Mouse (Mus musculus) retina, postnatal 1 day (tissue): ENCODE data around the gene Mrpl12.
A peak's percentile ranks its signal among the peaks of the same experiment; 100 is the strongest.

Experiments
- DNase-seq: peaks from one replicate; pipeline ENCODE4 v3.0.0-alpha.2; 2012

Gene Mrpl12

DNA sequence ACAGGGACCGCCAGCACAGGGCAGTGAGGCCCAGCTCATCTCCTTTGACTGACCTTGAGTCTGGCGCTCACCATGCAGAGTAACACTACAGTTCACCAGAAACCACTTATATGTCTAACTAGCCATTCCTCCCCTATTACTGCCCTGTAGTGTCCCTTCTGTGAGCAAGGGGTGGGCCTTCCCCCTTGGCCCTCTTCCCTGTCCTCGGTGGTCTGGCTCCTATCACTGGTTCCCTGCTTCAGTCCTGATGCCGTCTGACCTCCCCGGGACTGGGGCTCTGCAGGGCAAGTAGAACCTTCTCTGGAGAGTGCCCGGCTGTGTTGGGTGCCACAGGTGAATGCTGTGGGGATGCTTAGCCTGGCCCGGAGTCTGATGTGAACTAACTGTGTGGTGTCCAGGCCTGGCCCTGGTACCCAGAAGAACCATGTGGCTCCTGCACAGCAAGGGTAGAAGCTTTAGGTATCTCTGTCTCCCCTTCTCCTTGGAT lies 922 bp upstream of the Mrpl12 start:
- no peak for DNase-seq

DNA sequence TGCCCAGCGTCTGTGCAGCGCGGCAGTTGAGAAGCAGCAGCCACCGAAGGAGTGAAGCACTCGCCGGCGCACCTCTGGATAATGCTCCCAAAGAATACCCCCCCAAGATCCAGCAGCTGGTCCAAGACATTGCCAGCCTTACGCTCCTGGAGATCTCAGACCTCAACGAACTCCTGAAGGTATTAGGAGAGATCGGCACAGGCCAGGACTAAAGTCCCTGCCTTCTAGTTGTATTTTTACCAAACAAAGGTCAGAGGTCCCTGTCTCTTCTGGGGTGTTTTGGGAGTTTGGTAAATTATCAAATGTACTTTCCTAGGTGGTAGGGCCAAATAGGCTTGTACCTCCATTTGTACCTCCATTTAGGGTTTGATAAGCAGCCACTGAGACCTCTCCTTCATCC lies 838 bp downstream of the Mrpl12 start:
- no peak for DNase-seq

DNA sequence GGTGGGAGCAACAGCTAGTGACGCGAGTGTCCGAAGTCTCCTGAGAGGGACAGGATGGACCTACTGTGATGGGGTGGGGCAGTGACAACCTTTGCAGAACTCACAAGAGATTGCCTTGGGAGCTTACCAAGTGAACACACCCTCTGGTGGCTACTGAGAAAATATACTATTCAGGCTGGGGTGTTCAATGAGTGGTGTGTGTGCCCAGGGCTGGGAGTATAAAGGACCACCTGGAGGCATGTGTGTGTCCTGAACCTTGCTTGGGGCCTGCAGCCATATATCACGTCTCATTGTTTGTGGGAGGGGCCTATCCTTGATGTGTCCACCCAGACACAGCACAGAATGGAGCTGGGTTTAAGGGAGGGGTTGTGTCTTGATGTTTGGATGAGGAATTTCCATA lies 4.1 kb downstream of the Mrpl12 start:
- DNase-seq: no peak

DNA sequence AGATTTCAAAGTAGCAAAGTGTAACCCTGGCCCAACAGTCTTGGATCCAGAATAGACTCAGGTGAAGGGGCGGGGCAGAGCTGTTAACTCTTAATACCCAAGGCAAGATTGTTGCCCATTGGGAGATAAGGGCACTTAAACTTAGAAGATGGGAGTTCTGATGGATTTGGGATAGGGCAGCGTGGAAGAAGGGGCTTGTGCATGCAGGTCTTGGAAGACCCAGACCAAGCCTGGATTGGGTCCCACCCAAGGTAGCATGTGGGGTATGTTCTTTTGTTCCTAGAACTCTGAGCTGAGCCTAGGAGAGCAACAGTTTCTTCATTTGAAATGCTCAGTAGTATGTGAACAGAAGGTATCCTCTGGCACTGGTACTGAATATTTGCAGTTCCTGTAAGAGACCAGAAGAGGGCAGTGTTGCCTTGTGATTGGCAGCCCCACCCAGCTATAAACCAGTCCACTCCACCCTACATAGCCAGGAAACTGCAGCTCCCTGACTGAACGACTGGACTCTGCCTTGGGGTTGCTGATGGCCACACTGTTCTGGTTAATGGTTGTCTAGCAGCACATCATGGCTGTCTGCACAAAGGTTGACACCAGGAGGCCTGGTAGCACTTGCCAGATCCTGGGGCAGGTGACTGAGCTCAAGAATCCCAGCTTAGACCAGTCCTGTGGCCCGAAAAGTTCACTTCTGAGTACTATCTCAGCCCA lies 4.8 kb downstream of the Mrpl12 start:
- peak; percentile 89 for DNase-seq

DNA sequence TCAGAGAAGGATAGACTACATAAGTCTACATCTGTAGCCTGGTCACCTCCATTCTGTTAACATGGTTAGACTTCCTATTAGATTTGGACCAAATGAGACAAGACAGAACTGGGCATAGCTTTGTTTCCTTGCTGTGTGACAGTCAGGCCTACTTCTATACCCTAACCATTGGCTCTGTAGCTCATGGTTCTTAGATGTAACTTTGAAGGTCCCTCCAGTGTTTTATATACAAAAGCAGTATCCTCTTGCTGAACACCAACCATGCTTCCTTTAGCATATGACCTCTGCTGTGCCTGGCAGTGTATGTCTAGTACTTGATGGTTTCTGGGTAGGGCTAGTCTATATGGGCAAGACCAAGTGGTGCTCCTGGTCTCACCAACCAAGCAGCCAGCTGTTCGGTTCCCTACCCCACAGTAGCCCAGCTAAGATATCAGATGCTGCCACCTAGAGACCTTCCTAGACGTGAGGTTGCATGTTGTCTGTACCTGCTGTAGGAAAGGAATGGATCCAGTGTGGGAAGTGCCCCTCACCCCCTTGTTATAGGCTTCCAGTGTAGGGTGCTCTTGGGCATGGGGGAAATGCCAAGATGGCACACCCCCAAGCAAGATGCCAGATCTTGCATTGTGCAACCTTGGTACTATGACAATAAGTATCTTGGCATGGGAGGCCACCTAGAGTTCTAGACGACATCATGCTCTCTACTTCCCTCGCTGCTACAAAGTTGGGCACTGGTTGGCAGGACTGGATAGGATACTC lies 6.1 kb downstream of the Mrpl12 start:
- no peak for DNase-seq

DNA sequence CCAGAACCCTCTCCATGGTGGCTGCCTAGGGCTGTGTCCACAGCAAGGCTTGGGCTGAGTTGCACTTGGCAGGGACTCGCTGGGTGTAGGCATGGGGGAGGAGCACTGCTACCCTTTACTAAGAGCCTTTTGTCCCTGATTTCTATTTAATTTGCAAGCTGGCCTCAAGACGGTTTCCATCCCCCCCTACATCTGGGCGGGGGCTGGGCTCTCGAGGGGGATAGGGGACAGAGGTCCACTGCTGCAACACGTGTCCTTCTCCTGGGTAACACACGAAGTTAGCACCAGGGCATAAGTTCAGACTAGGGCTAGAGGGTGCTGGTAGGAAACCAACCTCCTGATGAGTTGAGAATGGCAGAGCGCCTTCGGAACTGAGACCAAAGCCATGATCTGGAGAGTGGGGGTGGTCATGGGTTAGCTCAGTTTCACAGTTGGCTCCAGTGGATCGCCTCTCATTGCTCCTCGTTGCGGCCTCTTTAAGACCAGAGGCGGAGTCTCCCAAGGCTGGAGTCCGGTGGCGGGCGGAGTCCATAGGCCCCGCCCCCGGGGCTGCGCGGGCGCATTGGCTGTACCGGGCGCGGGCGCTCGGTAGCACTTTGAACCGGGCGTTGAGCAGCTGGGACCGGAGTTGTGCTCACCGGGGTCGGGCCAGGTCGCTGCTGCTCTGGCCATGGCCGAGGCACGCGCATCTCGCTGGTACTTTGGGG lies 7.1 kb downstream of the Mrpl12 start, which contains the start of gene Slc25a10:
Gene Slc25a10, plus strand, starts transcription at position 524 of the 707 bp plus-strand sequence.
- peak; percentile 93 for DNase-seq

DNA sequence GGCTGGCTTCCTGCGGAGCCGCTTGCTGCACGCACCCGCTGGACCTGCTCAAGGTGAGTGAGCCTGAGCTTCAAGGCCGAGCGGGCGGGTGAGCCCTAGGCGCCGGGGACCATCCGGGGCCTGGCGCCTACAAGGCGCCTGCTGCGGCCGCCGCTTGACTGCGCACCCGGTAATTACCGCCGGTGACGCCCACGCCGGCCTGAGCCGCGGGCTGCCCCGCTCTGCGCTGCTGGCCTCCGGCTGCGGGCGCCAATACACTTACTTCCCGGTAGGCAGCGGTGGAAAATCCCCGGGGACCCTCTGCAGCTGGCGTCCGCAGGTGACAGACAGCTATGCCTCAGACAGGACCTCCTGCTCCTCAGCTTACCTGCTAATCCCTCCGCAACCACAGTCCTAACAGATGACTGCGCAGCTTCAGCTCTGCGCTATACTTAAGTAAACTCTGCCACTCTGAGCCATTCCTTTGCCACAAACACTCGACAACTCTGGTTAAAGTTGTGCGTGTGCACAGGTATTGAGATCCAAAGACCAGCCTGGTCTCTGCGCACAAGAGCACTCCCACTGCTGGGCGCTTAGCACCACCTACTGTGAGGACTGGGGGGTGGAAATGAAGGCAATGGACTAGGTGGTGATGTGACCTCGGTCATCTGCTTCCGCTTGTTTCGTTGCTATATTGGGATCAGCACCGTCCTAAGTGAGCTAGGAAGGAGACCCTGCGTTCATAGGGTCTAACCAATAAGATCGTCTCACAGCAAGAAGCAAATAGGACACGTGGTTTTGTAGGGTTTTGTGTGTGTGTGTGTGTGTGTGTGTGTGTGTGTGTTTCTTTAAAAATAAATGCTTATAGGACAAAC lies 7.8 kb downstream of the Mrpl12 start:
- peak; percentile 57 for DNase-seq

DNA sequence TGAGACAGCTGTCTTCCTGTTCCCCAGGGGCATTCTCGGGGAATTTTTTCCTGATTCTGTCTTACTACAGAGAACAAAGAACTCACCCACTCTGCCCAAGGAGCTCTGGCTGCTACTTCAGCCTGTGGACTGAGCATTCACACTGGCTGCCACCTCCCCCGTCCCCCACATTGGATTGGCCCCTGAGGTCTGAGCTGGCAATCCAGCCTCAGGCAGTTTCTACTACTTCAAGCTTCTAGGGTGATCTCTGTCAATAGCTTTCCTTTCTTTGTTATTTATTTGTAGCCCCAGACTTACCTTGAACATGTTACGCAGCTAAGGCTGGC lies 8.4 kb downstream of the Mrpl12 start:
- DNase-seq: no peak

DNA sequence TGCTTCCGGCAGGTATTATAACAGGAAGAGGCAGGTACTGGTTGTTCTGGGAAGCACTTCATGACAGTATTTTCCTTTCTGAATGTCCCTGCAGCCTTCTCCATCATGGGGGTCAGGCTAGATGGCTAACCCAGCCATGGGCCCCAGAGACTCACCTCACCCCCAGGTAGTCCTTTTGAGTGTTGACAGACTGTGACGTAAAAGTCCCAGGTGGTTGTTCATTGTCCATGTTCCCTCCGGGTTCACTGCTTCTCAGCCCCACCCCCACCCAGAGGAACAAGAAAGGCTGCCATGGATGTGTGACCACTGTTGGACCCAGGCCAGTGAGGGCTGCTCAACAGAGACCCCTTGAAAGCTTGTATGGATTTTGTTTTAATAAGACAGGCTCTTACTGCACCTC lies 8.9 kb downstream of the Mrpl12 start:
- DNase-seq: no peak

DNA sequence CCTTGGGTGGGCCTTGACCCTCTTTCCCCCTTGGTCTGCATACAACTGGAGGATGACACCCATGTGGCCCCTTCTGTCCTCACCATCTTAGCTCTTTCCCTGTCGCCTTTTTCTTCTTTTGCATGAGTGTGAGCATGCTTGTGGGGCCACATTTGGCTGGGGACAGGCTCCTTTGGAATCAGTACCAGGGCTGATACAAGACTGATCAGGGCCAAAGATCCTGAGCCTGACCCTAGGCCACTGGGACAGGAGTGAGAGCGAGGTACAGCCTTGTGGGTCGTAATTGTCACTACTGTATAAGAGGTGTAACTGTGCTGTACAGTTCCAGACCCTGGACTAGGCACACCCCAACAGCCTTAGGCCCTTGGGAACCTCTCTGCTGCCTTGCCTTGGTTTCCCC lies 9.5 kb downstream of the Mrpl12 start:
- DNase-seq: no peak

DNA sequence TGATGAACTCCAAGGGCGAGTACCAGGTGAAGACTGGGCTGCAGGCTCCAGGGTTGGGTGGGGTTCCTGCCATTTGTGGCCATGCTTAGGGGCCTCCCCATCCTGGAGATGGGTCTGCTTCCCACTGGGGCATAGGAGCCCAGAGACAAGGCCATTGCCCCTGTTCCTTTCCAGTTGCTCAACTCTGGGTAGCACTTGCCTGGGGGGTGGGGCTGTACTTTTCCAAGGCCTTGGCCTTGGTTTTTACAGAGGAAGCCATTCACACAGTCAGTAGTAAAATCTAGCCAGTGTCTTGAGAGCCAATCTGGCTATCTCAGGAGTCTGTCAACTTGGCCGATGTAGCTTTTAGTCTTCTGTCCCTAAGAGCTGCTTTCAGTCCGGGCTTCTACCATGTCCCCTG lies 13.0 kb downstream of the Mrpl12 start:
- no peak for DNase-seq

DNA sequence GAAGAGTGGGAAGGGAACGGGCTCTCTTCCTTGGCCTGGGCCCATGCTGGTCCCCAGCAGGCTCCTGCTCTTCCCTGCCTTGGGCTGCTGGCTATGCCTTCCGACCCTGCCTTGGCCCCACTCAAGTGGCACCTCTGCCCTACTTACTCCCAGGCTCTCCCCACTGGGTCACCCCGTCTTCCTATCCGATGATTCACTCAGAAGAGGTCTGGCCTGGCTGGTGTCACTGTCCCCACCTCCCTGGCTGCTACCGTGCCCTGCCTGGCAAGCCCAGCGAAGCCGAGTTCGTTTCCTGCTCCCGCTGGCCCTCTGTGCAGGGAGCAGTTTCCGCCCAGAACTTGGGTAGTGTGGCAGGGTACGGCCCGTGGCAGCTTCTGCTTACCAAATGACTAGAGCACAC lies 13.8 kb downstream of the Mrpl12 start:
- DNase-seq: no peak

DNA sequence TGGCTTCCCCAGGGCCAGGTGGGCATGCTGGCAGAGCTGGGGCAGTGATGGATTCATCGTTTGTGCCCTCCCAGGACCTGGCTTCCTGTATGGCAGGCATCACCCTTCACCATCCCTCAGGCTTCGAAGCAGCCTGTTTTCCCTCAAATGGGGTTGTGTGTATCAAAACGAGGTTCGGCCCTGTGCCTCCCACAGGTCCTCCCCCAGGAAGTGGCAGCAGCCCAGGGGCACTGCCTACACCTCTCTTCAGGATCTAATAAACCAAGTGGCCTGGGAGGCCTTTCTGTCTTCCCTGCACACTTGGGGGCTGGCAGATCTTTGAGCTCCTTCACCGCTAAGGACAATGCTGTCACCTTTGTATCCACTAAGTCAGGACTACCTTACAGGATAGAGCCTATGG lies 14.5 kb downstream of the Mrpl12 start:
- DNase-seq: no peak

DNA sequence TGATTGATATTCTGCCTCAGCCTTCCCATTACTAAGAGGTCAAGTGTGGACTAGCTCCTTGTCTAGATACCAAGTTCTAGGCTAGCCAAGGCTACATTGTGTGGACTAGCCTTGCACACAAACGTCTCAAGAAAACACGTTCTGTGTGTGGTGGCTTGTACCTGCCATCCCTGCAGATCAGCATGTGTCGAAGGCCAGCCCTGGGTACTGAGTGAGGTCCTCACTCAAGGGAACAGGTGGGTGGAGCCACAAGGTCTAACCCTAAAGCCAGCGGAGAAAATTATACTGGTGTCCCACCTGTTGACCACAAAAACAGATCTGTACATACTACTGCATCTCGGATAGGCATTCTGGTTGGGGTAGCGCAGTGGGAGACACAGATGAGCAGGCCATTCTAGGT lies 15.5 kb downstream of the Mrpl12 start:
- DNase-seq: no peak

DNA sequence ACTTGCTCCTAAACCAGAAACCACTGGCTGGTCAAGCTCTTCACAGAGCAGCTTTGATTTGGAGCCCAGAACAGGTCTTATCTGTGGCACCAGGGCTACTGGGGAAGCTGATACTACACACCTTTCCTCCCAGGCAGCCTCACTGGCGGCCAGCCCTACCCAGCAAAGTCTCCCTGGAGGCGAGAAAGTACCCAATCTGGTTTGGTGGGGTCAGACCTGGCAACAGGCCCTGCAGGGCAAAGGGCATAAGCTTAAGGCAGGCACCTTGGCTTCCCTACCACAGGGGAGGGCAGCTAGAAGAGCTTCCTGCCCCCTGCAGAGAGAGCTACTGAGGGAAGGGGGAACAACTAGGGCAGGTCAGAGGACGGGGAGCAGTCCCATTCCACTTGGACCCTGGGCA lies 15.9 kb downstream of the Mrpl12 start:
- no peak for DNase-seq

DNA sequence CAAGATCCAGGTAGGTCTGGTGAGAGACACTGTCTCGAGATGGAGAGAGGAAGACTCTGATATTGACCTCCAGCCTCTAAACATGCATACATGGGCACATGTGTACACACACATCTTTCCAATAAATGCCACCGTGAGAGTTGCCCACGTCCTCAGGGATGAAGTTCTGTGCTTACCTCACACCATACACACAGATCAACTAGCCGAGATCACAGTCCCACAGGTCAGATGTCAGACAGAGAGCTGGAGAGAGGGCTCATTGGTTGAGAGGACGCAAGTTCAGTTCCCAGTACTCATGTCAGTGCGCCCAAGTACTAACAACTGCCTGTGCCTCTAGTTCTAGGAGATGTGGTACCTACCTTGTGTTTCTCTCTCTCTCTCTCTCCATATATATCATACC lies 16.6 kb downstream of the Mrpl12 start:
- DNase-seq: no peak

DNA sequence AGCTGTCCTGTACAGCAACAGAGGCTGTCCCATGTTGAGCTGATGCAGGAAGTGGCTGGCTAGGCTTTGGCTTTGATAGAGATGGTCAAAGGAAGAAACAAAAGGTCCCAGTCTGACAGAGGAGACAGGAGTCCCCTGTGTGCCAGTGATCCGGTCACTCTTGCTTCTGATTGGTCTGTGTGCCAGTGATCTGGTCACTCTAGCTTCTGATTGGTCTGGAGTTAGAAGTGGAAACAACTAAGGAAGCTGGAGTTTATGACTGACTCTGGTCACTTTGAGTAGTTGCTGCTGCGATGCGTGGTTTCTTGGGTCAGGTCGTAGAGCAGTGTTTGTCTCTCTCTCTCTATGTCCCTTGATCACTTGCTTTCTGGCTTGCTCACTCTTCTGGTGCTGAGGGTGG lies 17.3 kb downstream of the Mrpl12 start:
- no peak for DNase-seq

DNA sequence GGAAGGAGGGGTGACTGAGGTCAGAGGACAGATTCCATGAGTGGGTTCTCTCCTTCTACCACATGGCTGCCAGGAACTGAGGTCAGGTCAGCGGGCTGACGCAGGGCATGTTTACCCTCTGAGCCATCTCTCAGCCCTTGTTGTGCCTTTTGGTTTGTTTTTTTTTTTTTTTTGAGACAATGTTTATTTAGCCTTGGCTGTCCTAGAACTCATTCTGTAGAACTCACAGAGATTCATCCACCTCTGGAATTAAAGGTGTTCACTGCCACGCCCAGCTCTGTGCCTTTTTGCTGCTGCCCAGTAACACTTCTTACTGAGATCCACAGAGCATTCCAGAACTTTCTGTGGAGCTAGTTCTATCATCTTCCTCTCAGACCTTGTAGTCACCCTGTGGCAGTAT lies 21.2 kb downstream of the Mrpl12 start:
- DNase-seq: no peak

DNA sequence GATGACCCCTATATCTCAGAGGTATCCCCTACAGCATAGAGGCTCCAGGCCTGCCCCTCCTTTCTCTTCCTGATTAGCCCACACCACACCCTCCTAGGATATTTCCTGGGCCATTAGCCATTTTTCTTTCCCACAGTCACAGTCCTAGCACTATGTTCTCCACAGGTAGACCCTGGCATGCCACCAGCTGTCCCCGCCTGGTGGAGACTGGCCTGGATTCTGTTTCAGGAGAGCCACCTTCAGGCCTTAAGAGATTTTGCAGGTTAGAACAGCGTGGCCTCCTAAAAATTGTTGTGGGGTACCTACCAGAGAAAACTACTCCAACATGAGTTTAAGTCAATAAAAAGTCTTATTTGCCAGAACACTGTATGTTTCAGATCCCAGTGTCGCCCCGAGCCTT lies 22.5 kb downstream of the Mrpl12 start:
- no peak for DNase-seq

DNA sequence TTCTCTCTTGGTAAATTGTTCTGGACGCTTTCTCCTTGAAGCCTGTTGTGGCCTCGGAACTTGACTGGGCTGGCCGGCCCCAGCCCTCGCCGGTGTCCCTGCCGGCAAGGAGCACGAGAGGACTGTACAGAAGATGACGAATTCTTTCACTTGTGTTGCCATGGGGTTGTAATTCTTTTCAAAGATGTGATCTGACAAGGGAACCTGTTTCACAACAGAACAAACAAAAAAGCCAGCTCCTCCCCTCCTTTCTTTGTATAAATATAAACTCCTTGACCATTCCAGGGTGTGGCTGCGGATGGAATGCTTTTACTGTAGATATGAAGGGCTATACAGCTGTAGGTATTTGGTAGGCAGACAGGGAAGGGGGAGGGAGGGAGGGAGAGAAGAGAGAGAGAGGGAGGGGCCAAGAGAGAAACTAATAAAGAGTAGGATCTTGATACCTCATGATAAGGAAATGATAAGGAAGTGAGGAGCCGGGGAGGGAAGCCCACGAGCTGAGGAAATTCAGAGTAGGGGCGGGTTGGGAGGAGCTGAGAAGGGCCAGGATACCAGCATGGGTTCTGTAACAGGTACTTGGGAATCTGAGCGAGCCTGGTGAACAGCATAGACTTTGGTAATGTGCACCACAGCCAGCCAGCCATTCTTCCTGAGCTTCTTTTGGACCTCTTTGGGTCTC lies 23.3 kb downstream of the Mrpl12 start:
- DNase-seq: no peak

DNA sequence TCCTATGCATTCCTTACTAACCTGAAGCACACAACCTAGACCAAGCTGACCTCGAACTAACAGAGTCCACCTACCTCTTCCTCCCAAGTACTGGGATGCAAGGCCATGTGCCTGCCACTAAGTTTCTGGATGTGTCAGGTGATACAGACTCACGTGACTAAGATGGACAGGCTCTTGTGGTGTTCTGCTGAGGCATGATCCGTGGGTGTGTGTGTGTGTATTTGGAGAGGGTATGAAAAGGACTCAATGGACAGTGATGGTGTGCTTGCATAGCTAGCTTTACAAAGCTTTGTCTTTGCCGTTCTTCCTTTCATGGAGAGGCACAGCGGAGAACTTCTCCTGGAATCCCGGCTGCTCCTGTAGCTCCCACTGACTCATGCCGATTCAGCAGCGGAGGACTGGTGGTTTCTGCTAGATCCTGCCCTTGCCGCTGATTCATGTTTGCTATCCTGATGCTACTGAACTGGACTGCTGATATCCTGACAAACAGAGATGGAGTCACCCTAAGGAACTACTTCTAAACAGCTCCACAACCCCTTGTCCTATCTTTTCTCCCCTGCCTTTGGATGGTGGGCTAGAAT lies 24.0 kb downstream of the Mrpl12 start:
- no peak for DNase-seq

DNA sequence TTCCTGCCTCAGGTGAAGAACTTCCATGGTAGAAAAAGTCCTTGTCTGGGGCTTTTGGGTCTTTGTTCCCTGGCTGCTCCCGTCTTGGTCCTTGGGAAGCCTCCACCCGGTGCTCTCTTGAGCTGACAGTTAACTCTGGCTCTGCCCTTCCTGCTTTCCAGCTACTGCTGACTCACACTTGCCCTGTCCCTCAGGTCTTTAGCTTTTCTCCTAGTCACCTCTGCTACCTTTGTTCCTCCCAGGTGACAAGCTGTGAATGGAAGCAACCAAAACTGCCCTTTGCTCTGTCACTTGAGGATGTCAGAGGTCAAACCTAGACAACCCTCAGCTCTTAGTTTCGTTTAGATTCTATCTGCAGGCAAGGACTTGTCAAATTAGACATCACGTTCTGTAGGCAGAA lies 25.5 kb downstream of the Mrpl12 start:
- DNase-seq: no peak
